Mouse (Mus musculus): ENCODE data around the gene Gm48551. TPM values are rescaled to one million over a fixed set of nuclear protein-coding genes. Genes with fewer than 3 reads are reported as not detected.

The Gm48551 gene
- polyA plus RNA-seq, 1 experiment from 2014 or later = 1.9 TPM

GRCm38 (mm10) chr10:81430831-81431525 lies 46.7 kb downstream of the Gm48551 start:
- H3K9ac ChIP-seq (ENCODE audit: low read depth, low read length) = peak overlapping the region; percentile 74
- H3K27me3 ChIP-seq (replicated peaks; ENCODE audit: control insufficient read depth, insufficient read depth, low read length) = peaks cover 42% of the 10 kb centered on the region
- peak overlapping the region; percentile 80 for H3K4me3 ChIP-seq (ENCODE audit: low read depth, low read length)
- H3K36me3 ChIP-seq (ENCODE audit: control insufficient read depth, insufficient read depth, low read length) = no peaks in the 10 kb centered on the region
- ATAC-seq (replicated peaks; ENCODE audit: low FRiP score) (no peak), DNase-seq (ENCODE audit: low spot score) (peak; percentile 64)
- peak overlapping the region; percentile 92 for H3K4me2 ChIP-seq
- H3K4me1 ChIP-seq (replicated peaks; ENCODE audit: control insufficient read depth, insufficient read depth, low read length) = peaks cover 23% of the 10 kb centered on the region
- 2% methylated on average over 39 of the region's 70 CpGs for WGBS
- H3K9me3 ChIP-seq (ENCODE audit: control insufficient read depth, low read length) = no peaks in the 10 kb centered on the region
- peak overlapping the region; percentile 82 for H3K27ac ChIP-seq (ENCODE audit: low read depth, low read length)

DNA sequence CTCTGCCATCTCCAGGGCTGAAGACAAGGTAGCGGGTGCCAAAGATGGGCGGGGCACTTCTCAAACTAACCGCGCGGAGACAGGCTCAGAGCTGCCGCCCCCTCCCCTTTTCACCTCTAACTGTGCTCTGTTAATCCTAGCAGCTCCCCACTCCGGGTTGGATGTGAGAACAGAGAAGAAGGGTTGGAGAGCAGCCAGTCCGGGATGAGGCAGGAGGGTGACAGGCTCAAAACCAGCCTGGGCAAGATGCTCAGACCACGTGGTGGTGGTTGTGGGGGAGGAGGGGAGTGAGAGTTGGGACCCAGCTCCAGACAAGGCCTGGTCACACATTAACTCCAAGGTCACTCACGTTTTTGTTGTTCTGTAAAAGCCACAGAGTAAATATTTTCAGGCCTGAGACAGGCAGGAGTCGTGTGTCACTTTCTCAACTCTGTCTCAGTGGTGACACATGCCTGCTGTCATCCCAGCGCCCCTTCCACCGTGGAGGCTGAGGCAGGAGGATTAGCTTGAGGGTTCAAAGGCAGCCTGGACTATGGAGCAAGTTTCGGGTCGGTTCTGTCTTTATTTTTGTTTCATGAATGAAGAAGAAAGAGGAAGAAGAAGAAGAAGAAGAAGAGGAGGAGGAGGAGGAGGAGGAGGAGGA lies 47.4 kb downstream of the Gm48551 start:
- Histone ChIP-seq H3K27me3 (replicated peaks; ENCODE audit: control insufficient read depth, insufficient read depth, low read length) (peaks cover 35% of the 10 kb centered on the region), H3K4me2 (peak overlapping the region; percentile 92), H3K4me1 (replicated peaks; ENCODE audit: control insufficient read depth, insufficient read depth, low read length) (peaks cover 20% of the 10 kb centered on the region), H3K36me3 (ENCODE audit: control insufficient read depth, insufficient read depth, low read length) (no peaks in the 10 kb centered on the region), H3K9me3 (ENCODE audit: control insufficient read depth, low read length) (no peaks in the 10 kb centered on the region), H3K4me3 (ENCODE audit: low read depth, low read length) (peak overlapping the region; percentile 80), H3K27ac (ENCODE audit: low read depth, low read length) (no peak overlapping the region), H3K9ac (ENCODE audit: low read depth, low read length) (no peak overlapping the region)
- 15% methylated on average over 15 of the region's 15 CpGs for WGBS
- DNase-seq (ENCODE audit: low spot score) (no peak), ATAC-seq (replicated peaks; ENCODE audit: low FRiP score) (no peak)

GRCm38 (mm10) chr10:81432169-81432867 lies 48.1 kb downstream of the Gm48551 start:
- no peak overlapping the region for H3K27ac ChIP-seq (ENCODE audit: low read depth, low read length)
- DNase-seq (ENCODE audit: low spot score) = peak; percentile 38
- H3K9me3 ChIP-seq (ENCODE audit: control insufficient read depth, low read length) = no peaks in the 10 kb centered on the region
- ATAC-seq (replicated peaks; ENCODE audit: low FRiP score) = no peak
- WGBS = 61% methylated on average over 21 of the region's 21 CpGs
- H3K4me1 ChIP-seq (replicated peaks; ENCODE audit: control insufficient read depth, insufficient read depth, low read length) = peaks cover 19% of the 10 kb centered on the region
- H3K9ac ChIP-seq (ENCODE audit: low read depth, low read length) = no peak overlapping the region
- no peaks in the 10 kb centered on the region for H3K36me3 ChIP-seq (ENCODE audit: control insufficient read depth, insufficient read depth, low read length)
- peaks cover 29% of the 10 kb centered on the region for H3K27me3 ChIP-seq (replicated peaks; ENCODE audit: control insufficient read depth, insufficient read depth, low read length)
- H3K4me2 ChIP-seq = peak overlapping the region; percentile 60
- H3K4me3 ChIP-seq (ENCODE audit: low read depth, low read length) = no peak overlapping the region

DNA sequence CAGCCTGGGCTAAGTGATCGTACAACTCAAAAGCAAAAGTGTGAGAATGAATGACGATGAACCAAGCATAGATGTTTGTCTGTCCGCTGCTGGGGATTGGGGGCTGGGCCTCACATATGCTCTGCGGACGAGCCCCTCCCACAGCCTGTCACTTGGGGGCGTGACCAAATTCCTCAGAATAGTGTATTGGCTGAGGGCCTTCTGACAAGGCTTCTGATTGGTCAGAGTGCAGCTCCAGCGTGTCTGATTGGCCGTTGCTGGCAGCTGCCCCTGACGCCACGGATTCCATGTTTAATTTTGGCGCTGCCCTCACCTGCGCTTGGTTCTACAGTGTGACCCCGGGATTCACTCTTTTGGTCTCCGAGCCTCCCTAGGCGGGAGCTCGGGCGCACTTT lies 48.6 kb downstream of the Gm48551 start:
- peak overlapping the region; percentile 60 for H3K4me2 ChIP-seq
- ATAC-seq (replicated peaks; ENCODE audit: low FRiP score) (peak; percentile 78), DNase-seq (ENCODE audit: low spot score) (peak; percentile 80)
- H3K4me1 ChIP-seq (replicated peaks; ENCODE audit: control insufficient read depth, insufficient read depth, low read length) = peaks cover 19% of the 10 kb centered on the region
- H3K9me3 ChIP-seq (ENCODE audit: control insufficient read depth, low read length) = no peaks in the 10 kb centered on the region
- no peak overlapping the region for H3K9ac ChIP-seq (ENCODE audit: low read depth, low read length)
- H3K27ac ChIP-seq (ENCODE audit: low read depth, low read length) = no peak overlapping the region
- H3K27me3 ChIP-seq (replicated peaks; ENCODE audit: control insufficient read depth, insufficient read depth, low read length) = peaks cover 23% of the 10 kb centered on the region
- 4% methylated on average over 17 of the region's 17 CpGs for WGBS
- no peaks in the 10 kb centered on the region for H3K36me3 ChIP-seq (ENCODE audit: control insufficient read depth, insufficient read depth, low read length)
- H3K4me3 ChIP-seq (ENCODE audit: low read depth, low read length) = peak overlapping the region; percentile 26; the same call in 1 of the 2 replicates

- no peak for ATAC-seq (replicated peaks; ENCODE audit: low FRiP score)
Measured at GRCm38 (mm10) chr10:81433541-81434289, 49.4 kb downstream of the Gm48551 start.

DNA sequence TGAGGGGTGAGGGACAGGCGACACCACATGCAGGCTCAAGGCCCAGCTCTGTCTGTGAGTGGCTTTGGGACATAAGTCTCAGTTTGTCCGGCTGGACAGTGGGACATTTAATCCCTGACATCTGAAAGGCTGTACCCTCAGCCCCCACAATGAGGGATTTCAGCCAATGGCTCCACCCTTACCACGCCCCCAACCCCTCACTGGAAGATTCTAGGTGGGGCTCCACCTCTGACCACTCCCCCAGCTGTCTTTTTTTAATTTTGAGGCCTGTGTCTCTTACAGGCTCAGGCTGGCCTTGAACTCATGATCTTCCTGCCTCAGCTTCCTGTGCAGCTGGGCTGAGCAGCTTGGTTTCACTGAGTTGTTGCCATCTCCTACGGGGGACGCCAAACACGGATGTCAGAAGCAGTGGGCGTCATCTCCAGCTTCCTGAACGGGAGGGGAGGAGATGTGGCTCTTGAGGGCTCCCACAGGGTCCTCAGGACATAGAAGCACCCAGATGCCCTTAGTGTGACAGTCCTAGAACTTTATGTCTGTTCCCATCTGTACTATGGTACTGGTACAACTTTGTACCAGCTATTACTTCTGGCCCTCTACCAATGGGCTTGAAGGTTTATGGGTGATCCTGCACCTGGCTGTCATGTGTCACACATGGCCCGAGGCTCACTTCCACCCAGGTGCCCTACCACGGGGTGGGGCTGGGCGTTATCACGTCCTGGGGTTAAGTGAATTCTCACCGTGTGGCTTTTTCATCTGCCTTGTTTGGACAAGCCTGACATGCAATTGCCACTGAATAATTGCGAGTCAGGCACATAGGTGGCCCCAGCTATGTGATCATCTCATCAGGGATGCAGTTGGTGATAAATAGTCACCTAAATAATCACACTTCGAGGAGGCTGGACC lies 50.3 kb downstream of the Gm48551 start:
- Histone ChIP-seq H3K36me3 (ENCODE audit: control insufficient read depth, insufficient read depth, low read length) (no peaks in the 10 kb centered on the region), H3K4me2 (no peak overlapping the region), H3K27ac (ENCODE audit: low read depth, low read length) (no peak overlapping the region), H3K4me3 (ENCODE audit: low read depth, low read length) (no peak overlapping the region), H3K9ac (ENCODE audit: low read depth, low read length) (no peak overlapping the region), H3K9me3 (ENCODE audit: control insufficient read depth, low read length) (no peaks in the 10 kb centered on the region), H3K27me3 (replicated peaks; ENCODE audit: control insufficient read depth, insufficient read depth, low read length) (peaks cover 17% of the 10 kb centered on the region), H3K4me1 (replicated peaks; ENCODE audit: control insufficient read depth, insufficient read depth, low read length) (peaks cover 16% of the 10 kb centered on the region)
- 53% methylated on average over 15 of the region's 15 CpGs for WGBS
- DNase-seq (ENCODE audit: low spot score) (no peak), ATAC-seq (replicated peaks; ENCODE audit: low FRiP score) (no peak)

More at GRCm38 (mm10) chr10:81433541-81434289, 49.4 kb downstream of the Gm48551 start:
- DNase-seq (ENCODE audit: low spot score) = no peak
- Histone ChIP-seq H3K4me3 (ENCODE audit: low read depth, low read length) (no peak overlapping the region), H3K27me3 (replicated peaks; ENCODE audit: control insufficient read depth, insufficient read depth, low read length) (peaks cover 17% of the 10 kb centered on the region), H3K4me2 (peak overlapping the region; percentile 60), H3K36me3 (ENCODE audit: control insufficient read depth, insufficient read depth, low read length) (no peaks in the 10 kb centered on the region), H3K9ac (ENCODE audit: low read depth, low read length) (no peak overlapping the region), H3K27ac (ENCODE audit: low read depth, low read length) (no peak overlapping the region), H3K4me1 (replicated peaks; ENCODE audit: control insufficient read depth, insufficient read depth, low read length) (peaks cover 19% of the 10 kb centered on the region), H3K9me3 (ENCODE audit: control insufficient read depth, low read length) (no peaks in the 10 kb centered on the region)
- WGBS = 70% methylated on average over 26 of the region's 26 CpGs

DNA sequence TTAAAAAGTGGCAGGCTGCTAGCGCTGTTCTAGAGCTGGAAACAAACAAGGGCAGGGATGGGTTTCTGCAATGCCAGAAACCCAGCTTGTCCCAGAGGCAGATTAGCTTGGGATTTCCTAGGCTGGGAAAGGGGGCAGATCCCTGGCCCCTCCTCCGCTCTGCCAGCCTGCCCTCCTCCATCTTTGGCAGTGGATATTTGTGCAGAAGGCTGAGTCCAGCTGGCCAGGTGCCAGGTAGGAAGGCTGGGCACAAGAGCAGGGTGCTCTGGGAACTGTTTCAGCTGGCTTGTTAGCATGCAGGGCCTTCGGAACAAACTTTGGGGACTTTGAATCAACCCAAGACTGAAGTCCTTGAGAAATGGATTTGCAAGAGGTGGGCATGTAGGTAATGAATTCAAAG lies 51.2 kb downstream of the Gm48551 start:
- H3K4me1 ChIP-seq (replicated peaks; ENCODE audit: control insufficient read depth, insufficient read depth, low read length) = peaks cover 16% of the 10 kb centered on the region
- H3K27ac ChIP-seq (ENCODE audit: low read depth, low read length) = no peak overlapping the region
- WGBS = 79% methylated on average over 3 of the region's 3 CpGs
- ATAC-seq (replicated peaks; ENCODE audit: low FRiP score) (no peak), DNase-seq (ENCODE audit: low spot score) (no peak)
- no peaks in the 10 kb centered on the region for H3K9me3 ChIP-seq (ENCODE audit: control insufficient read depth, low read length)
- peaks cover 17% of the 10 kb centered on the region for H3K27me3 ChIP-seq (replicated peaks; ENCODE audit: control insufficient read depth, insufficient read depth, low read length)
- no peaks in the 10 kb centered on the region for H3K36me3 ChIP-seq (ENCODE audit: control insufficient read depth, insufficient read depth, low read length)
- H3K9ac ChIP-seq (ENCODE audit: low read depth, low read length) = no peak overlapping the region
- H3K4me3 ChIP-seq (ENCODE audit: low read depth, low read length) = no peak overlapping the region
- H3K4me2 ChIP-seq = no peak overlapping the region

GRCm38 (mm10) chr10:81441019-81441418 lies 56.8 kb downstream of the Gm48551 start:
- ATAC-seq (replicated peaks; ENCODE audit: low FRiP score) (no peak), DNase-seq (ENCODE audit: low spot score) (no peak)
- Histone ChIP-seq H3K4me3 (ENCODE audit: low read depth, low read length) (no peak overlapping the region), H3K9ac (ENCODE audit: low read depth, low read length) (no peak overlapping the region), H3K27me3 (replicated peaks; ENCODE audit: control insufficient read depth, insufficient read depth, low read length) (no peaks in the 10 kb centered on the region; the same call in 1 of the 2 replicates), H3K9me3 (ENCODE audit: control insufficient read depth, low read length) (no peaks in the 10 kb centered on the region), H3K36me3 (ENCODE audit: control insufficient read depth, insufficient read depth, low read length) (no peaks in the 10 kb centered on the region), H3K4me1 (replicated peaks; ENCODE audit: control insufficient read depth, insufficient read depth, low read length) (no peaks in the 10 kb centered on the region), H3K4me2 (no peak overlapping the region), H3K27ac (ENCODE audit: low read depth, low read length) (no peak overlapping the region)

Measured in liver, embryonic 11.5 days (tissue).